Mouse (Mus musculus): ENCODE measurements around the gene Rfxap.

DNA sequence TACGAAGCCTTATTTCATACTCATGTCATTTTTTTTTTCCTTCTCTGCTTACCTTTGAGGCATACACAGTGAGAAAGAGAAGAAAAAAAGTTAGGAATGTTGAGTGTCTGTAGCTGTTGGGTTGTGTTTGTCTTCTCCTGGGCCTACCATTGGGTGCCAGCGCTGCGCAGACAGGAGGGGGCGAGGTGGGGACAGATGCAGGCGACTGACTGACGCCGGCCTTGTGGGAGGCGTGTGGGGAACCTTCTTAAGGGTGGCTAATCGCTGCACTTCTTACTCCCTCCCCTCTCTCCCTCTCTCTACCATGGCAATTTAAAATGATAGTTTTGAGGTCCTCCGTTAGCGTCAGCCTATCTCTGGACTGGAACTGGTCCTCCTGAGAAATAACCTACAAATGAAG is 51.5 kb downstream of the Rfxap start:
- TF ChIP-seq CTCF (IDR thresholded peaks at IDR 0.05; ENCODE audit: insufficient read depth, low read length) (no peak), POLR2A (IDR thresholded peaks at IDR 0.05; ENCODE audit: borderline replicate concordance, extremely low read depth, low read depth, low read length) (no peak)
